Mouse (Mus musculus) activated CD4-positive, CD25-positive, alpha-beta regulatory T cell, adult 4 months (primary cell): Measurements from ENCODE around the gene Zfp524. TPM values are rescaled to one million over a fixed set of nuclear protein-coding genes. Genes with fewer than 3 reads are reported as not detected.
"Not testable (repeated sequence)": the region's sequence is repeated elsewhere in the genome, so short reads cannot be mapped to it uniquely, and the experiment has no call there.

Source experiments
- ATAC-seq: one replicate; pipeline ENCODE4 v1.8.0; 2017
- polyA plus RNA-seq, 2 experiments: library from polyadenylated mRNA; unstranded; fragments of 100-300 nt; shearing (Covaris generic); gene quantifications; one replicate each; pipeline ENCODE4 v1.2.1; 2017

Gene Zfp524
- 10 to 100 TPM; 33.3 to 55.4 TPM for polyA plus RNA-seq

DNA sequence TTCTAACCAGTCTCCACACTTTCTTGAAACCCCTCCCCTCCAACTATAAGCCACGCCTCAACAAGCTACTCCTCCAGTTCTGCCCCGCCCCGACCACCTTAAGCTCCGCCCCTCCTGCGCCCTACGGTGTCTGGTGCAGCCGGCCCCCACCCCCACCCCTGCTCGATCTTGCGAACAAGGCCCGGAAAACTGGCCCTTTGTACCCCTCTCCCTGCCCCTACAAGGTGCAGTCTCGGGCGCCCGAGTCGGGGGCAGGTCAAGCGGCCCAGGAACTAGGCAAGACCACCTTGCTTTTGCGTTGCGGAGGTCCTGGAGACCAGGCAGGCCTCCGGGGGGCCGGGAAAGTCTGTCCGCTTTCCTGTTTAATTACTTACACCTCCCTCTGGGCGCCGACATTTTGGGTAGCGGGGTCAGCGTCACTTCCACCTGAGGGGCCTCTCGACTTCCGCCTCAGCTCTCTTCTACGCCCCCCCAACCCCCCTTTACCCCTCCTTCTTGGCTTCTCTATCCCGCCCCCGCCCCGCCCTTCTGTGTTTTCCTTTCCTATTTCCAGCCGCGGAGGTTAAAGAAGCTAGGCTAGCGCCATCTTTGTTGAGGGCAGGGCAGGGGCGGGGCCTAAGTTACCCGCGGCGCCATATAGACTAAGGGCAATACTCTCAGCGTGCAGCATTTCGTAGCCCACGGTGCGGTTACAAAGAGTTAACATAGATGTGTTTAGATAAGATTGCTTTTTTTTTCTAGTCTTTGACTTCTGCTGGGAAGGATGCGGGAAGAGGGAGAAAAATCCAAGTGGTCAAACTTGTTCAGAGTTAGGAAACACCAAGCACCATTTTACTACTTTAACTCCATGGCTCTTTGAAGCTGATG lies at the start of gene Zfp524, which contains the start of gene Fiz1:
TSS of gene Zfp524 (plus strand) at position 165 of the 867 bp plus-strand sequence.
TSS of gene Fiz1 (minus strand) at position 447 of the 867 bp plus-strand sequence.
- ATAC-seq = peak; percentile 69

DNA sequence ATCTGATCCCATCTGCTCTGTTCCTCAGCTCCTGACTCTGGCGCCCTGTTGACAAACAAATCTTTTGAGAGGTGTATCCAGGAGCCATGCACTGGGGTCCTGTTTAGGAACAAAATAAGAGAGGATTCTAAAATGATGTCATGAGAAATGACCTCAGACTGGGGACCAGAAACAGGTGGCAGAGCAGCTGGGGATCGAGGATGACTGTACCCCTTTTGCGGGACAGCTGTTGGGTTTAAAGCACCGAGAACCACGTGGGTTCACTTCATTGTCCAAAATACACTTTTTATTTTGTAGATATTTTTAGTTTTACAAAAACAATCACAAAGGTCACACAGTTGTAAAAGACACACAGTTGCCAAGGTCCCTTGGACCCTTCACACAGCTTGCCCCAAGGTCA lies 49.2 kb upstream of the Zfp524 start:
- ATAC-seq = no peak

DNA sequence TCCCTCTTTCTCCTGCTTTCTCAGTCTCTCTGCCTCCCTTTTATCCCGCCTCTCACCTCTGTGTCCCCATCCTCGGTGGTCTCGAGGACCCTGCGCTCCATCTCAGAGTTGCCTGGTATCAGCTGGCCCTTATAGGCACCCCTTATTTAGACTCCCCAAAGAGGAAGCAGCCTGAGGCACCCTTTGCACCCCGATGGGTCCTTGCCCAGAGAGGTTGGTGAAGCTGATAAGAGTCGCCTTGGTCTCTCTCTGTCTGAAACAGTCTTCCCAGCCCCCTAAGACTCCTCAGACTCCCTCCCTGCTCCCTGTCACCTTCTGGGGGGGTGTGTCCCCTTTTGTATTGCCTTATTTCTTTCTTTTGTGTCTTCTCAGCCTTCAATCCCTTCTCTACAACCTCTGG lies 43.1 kb upstream of the Zfp524 start, which contains the start of gene Sbk3:
TSS of gene Sbk3 (minus strand) at position 101 of the 400 bp plus-strand sequence.
- ATAC-seq = no peak

DNA sequence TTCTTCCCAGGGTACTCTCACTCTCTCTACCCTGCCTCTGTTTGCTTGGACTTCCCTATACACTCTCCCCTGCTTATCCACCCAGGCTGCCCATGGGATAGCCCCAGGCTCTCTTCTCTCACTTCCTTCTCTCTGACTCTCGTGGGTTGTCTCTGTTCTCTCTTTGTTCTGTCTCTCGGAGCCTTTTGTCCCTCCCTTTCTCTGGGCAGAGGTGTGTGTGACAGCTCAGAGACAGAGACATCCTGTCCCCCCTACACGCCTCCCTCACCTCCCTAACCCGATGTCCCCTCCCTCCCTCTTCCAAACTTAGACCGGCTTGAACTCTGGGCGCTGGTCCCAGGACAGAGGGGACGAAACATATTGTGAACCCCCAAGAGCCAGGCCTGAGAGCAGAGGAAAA lies 42.5 kb upstream of the Zfp524 start:
- ATAC-seq = no peak

DNA sequence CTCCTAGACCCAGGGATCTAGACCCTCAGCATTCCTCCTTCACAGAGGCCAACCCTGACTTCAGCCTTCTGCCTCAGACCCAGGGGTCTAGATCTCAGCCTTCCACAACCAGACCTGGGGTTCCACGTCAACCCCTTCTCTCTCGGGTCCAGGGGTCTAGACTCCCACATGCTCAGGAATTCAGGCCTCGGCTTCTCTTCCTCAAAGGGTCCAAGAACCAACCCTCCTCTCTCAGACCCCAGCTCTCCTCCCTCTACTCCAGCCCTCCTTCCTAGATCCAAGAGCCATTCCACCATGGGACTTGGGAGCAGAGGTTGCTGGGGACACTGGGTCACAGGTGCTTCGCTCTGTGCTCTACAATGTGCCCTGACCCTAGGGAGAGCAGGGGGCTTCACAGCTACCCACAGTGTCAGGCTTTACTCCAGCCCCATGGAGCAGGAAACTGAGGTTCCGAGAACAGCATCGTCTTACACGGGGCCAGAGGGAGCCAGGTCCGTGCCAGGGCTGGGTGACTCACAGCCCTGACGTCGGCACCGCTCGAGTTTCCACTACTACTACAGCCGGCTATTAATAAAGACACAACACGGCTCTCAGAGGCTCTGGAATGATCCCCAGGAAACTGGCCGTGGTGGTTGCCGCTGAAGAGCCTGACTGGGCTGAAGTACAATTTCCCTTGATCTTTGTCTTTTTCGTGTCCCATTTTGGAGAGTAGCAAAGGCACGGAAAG lies 41.7 kb upstream of the Zfp524 start:
- no peak for ATAC-seq

DNA sequence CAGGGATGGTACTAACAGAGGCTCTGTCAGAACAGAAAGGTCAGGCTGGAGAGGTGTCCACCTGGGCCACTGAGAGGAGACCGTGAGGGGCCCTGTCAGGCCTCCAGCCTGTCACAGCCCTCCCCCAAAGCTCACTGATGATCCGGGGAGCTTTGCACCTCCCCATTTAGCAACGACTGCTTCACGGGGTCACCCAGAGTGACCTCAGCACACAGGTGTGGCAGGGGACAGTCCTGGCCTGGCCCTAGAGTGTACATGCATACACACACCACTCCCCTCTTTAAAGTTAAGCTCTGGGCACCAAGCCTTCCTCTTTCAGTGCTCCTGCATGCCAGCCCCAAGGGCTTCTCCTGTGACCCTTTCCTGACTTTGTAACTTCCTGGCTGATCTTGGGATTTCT lies 38.8 kb upstream of the Zfp524 start:
- no peak for ATAC-seq

DNA sequence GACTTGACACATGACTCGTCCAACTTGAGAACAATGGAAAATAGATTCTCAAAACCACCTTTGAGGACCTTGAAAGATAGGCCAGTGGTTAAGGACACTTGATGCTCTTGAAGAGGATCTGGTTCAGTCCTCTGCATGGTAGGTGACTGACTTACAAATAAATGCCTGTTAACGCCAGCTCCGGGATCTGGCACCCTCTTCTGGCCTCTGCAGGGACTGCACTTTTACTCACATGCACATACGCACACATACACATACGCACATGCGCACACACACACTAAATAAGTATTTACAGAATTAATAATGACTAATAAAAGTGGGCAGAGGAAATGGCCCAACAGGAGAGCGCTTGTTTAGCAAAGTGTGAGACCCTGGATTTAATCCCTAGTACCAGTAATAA lies 37.4 kb upstream of the Zfp524 start:
- ATAC-seq = no peak

DNA sequence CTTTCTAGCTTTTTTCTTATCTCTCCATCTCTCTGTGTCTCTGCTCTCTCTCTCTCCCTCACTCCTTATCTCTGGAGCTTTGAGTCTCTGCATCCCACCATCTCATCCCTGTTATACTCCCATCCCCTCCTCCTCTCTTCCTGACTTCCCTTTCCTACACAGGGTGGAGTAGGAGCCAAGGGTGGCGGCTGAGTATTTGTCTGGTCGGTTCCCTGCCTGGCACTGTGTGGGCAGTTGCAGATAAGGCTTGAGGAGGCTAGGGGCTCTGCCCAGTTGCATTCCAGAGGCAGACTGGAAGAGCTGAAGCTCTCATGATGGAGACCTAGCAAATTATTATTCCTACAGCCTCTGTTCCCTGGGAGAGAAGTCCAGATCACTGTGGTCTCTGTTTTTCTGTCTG lies 26.0 kb upstream of the Zfp524 start:
- ATAC-seq = no peak

DNA sequence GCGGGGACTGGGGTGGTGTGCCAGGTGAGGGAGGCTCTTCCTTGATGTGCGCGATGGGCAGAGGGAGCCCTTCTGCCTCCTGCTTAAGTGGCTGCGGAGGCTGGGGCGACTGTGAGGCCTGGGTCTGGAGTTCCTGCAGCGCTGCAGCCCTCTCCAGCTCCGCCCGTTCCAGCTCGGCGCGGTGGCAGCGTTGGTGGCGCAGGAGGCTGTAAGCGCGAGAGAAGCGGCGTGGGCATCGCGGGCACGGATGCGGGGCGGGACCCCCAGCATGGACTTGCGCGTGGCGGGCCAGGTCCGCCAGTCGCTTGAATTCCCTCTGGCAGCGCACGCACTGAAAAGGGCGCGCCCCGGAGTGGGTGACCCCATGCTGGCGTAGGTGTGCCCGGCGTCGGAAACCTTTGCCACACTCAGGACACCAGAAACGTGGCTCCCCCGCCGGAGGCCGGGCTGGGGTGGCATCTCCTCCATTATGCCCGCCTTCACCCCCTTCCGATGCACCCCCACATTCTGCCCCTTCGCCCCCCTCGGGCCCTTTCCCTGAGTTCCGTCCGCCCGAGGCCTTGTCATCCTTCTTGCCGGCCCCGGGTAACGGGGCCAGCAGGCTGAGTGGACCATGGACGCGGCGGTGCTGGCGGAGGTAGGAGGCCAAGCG lies 20.7 kb upstream of the Zfp524 start:
- no peak for ATAC-seq

DNA sequence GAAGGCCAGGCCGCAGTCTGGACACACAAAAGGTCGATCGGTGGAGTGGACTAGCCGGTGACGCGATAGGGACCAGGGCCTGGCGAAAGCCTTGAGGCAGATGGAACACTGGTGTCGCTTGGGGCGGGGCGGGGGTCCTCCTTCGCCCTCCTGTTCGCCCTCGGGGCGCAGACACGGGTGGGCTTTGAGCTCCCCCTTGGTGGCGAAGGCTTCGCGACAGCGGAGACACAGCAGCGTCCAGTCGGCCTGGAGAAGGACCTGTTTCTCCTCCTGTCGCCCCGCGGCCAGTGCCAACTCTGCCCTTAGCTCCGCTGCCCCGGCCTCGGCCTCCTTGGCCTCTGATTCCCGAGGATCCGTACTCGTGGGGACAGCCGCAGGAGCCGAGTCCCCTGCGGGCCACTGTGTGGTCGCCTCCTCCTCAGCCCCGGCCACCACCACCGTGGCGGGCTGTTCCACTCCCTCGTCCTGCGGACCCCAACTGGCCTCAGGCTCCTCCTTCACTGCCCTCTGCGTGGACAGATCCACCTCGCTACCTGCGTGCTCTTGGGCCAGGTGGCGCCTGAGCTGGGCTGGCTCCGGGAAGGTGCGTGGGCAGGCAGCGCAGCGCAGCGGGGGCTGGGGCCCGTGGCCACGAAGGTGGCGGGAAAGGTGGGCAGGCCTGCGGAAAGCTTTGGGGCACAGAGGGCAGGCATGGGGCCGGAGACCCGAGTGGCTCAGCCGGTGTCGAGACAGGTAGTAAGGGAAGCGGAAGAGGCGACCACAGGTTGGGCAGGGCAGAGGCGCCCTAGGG lies 20.0 kb upstream of the Zfp524 start:
- no peak for ATAC-seq

DNA sequence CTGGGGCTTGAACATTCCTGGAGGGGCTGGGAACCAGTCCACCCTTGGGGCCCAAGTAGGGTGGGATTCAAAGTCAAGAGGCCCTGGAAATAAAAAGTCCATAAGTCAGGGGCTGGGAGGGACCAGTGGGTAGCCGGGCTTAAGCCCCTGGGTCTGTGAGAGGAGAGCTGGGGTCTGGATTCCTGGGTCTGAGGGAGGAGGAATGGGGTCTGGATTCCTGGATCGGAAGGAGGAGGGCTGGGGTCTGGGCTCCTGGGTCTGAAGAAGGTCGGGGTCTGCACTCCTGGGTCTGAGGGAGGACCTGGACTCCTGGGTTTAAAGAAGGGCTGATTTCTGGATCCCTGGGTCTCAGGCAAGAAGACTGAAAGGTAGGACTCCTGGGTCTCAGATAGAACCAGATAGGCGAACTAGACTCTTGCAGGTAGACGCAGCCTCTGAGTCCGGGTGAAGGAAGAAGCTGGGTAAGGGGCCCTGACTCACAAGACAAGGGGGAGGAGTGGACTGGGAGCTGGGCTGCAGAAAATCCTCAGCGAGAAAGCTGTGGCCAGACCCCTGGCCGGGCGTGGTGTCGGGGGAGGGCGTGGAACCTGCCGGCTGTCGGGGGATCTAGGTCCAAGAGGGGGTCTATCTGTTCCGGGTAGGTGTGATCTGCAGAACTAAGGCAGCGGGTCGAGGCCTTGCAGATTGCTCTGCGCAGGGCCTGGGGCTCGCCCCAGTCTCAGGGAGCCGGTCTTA lies 18.8 kb upstream of the Zfp524 start:
- ATAC-seq = peak; percentile 15

DNA sequence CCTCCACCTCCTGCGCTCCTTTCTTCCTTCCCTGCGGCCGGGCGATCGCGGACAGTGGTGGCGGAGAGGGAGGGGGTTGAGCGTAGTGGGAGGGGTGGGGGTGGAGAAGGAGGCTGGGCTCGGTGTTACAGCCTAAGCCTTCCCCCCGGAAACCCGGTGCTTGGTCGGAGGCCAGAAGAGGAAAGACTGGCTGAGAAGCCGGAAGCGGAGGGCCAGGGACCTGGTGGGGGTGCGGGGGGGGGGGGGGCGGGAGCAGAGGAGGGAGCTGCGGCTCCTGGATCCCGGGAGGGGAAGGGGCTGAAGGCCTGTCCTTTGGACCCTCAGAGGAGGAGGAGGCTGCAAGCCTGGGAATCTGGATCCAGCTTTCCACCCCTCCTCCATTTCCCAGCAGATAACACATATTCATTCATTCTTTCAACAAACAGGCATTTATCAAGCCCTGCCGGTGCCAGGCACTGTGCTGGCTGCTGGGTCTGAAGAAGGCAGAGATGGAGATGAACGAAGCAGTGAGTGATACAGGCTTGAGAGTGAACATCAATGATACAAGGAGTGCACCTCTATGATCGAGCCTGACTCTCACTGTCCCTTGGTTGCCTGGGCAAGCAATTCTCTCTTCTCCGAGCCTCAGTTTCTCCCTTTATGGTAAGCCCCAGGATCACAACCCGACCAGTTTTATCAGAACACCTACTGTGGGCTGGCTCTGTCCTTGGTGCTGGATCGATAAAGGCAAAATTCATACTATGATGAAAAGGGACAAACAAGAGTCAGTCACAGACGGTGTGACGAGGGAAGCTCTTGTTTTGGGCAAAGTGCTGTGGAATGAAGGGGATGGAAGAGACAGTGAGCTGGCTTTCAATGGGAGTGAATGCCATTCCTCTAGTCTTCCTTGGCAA lies 18.0 kb upstream of the Zfp524 start, which contains the start of gene Zfp579:
TSS of gene Zfp579 (minus strand) at position 156 of the 893 bp plus-strand sequence.
- peak; percentile 50 for ATAC-seq

DNA sequence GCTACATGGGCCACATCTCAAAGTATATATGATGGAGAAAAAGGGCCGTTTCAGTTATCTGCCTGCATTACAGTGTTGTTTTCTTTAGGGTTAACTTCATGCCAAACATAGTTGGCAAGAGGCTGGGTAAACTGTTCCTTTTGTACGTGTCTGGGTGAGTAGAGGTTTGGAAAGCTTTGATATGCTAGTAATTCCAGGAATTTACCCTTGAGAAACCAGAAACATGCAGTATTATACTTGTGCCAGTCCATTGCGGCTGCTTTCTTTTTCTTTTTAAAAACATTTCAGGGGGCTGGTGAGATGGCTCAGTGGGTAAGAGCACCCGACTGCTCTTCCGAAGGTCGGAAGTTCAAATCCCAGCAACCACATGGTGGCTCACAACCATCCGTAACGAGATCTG lies 17.3 kb upstream of the Zfp524 start:
- ATAC-seq = no peak

DNA sequence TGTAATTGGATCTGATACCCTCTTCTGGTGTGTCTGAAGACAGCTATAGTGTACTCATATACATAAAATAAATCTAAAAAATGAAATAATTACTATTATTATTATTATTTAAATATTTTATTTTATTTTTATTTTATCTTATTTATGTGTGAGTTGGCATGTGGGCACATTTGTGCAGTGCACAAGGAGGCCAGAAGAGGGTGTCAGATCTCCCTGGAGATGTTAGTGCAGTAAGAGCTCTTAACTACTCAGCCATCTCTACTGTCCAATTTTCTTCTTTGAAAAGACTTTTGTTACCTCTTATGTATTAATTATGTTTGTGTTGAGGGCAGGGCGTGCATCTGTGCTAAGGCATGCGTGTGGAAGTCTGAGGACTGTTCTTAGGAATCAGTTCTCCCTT lies 14.3 kb upstream of the Zfp524 start:
- peak; percentile 60 for ATAC-seq

DNA sequence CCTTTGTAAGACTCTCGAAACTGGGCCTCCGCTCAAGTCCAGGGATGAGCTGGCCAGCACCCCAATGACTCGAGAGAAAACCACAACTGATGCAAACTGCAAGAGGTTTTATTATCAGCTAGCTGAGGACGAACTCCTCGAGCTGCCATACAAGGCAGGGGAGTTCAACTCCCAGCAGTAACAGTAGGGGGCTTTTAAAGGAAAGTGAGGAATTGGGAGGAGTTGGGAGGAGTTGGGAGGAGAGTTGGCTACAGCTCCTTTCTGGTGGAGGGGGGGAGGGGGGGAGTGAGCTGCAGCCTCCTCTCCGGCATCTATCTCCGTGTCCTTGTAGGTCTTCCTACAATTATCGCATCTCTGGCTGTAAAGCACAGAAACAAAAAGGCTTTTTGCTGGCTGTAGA lies 11.3 kb upstream of the Zfp524 start:
- not testable (repeated sequence) for ATAC-seq

DNA sequence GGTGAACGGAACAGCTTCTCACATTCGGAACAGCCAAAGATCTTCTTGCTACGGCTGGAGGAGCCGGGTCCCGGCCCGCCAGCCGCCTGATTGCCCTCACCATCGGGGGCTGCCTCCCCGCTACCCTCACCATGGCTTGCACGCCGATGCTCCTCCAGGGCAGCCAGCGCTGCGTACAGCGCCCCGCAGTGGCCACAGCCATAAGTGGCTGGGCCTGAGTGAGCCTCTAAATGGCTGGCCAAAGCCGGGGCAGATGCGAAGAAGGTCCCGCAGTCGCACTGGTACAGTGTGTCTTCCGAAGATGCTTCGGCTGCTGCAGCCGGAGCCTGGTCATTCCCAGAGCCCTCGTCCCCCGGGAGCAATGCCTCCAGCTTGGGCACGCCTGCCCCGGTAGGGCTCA lies 6.0 kb upstream of the Zfp524 start:
- ATAC-seq = no peak

DNA sequence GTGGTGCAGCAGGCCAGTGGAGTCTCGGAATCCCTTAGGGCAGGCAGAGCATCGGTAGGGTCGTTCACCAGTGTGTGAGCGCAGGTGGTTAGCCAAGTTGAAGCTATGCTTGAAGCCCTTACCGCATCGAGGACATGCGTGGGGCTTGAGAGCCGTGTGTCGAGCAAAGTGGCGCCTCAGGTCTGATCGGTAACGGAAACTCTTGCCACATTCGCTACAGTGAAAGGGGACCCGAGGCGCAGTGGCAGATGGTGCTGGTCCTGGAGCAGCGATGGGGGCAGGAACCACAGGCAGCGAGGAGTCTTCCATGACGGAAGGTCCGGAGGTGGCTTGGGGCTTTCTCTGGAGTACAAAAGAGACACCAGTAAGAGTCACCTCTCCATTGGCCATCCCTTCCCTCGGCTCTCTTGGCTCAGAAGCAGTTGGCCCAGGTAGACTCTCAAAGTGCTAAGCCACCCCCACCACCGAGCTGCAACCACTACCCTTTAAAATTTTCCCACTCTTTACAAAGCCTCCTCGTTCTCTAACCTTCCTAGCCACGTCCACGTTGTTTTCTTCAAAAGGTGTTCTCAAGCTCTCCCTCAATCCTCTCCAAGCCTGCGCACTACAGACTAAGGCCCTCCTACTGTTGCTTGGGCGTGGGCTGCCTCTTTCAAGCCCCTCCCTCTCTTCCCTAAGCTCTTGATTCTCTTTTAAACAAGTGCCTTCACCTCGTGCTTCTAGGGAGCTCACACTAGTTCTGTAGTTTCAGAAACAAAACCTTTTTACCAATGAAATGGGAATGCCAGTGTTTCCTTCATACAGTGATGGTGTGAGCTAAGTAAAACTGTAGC lies 1.3 kb upstream of the Zfp524 start:
- no peak for ATAC-seq

DNA sequence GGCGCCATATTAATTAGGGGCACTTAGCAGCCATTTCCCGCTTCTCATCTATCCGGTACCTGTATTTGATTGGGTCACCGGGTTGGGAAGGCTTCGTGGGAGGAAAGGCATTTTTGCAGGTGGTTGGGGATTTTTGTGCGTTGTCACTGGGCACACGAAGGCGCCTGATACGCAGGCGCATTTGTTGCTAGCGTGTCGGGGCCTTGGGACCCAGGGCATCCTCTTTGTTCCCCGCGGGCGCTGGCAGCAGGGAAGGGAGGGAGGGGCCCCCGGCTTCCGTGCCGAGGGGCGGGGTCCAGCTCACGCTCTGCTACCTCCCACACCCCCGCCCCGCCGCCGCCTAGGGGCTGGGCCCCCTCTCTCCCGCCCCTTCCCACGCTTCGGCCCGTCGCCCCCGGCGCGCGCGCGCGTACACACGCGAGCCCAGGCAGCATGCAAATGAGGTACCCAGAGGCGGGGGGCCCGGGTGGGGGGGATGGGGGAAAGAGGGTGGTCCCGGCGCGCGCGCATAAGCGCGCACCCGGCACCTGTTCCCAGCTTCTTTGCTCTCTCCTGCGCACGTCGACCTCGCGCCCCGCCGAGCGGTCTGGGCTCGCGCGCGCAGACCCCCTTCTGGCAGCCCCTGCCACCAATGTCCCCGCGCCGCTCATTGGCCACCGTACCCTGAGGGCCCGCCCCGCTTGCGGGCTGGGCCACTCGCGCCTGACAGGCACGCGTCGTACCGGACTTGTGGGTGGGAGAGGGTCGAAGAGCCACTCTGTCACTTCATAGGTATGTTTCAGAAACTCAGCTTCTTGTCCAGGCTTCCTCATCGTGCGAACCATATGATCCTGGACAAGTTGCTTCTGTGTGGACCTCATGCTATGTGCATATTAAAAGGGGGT lies 1.1 kb downstream of the Zfp524 start, which contains the start of gene Gm44973:
TSS of gene Gm44973 (plus strand) at position 379 of the 884 bp plus-strand sequence.
- peak; percentile 68 for ATAC-seq
